Mouse (Mus musculus): ENCODE measurements around the gene Rheb.

GRCm38 (mm10) chr5:24778082-24778842, 64.2 kb downstream of the Rheb start:
- TF ChIP-seq POLR2A (IDR thresholded peaks at IDR 0.05; ENCODE audit: insufficient read depth, low read depth, low read length) (no peak), CTCF (IDR thresholded peaks at IDR 0.05; ENCODE audit: insufficient read depth, low read depth, low read length) (no peak)
